Mouse (Mus musculus) embryonic facial prominence, embryonic 15.5 days (tissue): ENCODE measurements at regions not wholly inside any gene's neighbourhood (a gene's known extent, or its start where the extent isn't known, plus 50 kb on each side); places are given as distances from the start of the nearest gene placed in this dataset.

ENCODE experiments used
- ATAC-seq: fragments of 200-750 bp; cut with Nextera tagmentation; 2 replicates; pipeline ENCODE4 v1.8.0; 2017; ENCODE audit warnings: low read depth, moderate TSS enrichment; ENCODE audit not compliant: insufficient number of reproducible peaks, low FRiP score, low TSS enrichment
- H3K27ac ChIP-seq: fragments of 300-500 bp; sonication (generic); replicated peaks from 2 replicates; pipeline ENCODE4 v1.5.1; 2015; ENCODE audit warnings: mild to moderate bottlenecking, inconsistent platforms
- H3K27me3 ChIP-seq: fragments of 300-500 bp; sonication (generic); 2 replicates; pipeline ENCODE4 v1.6.1; 2015; ENCODE audit warnings: inconsistent platforms
- H3K36me3 ChIP-seq: fragments of 300-500 bp; sonication (generic); 2 replicates; pipeline ENCODE4 v1.6.1; 2015; ENCODE audit warnings: mild to moderate bottlenecking, inconsistent platforms
- H3K4me1 ChIP-seq: fragments of 300-500 bp; sonication (generic); 2 replicates; pipeline ENCODE4 v1.6.1; 2015; ENCODE audit warnings: inconsistent platforms
- H3K4me2 ChIP-seq: fragments of 300-500 bp; sonication (generic); replicated peaks from 2 replicates; pipeline ENCODE4 v1.6.1; 2015; ENCODE audit warnings: mild to moderate bottlenecking, inconsistent platforms
- H3K4me3 ChIP-seq: fragments of 300-500 bp; sonication (generic); replicated peaks from 2 replicates; pipeline ENCODE4 v1.5.1; 2015; ENCODE audit warnings: mild to moderate bottlenecking, inconsistent platforms
- H3K9ac ChIP-seq: fragments of 300-500 bp; sonication (generic); 2 replicates; pipeline ENCODE4 v1.6.1; 2015; ENCODE audit warnings: inconsistent platforms
- H3K9me3 ChIP-seq: fragments of 300-500 bp; sonication (generic); replicated peaks from 2 replicates; pipeline ENCODE4 v1.6.1; 2016; ENCODE audit warnings: inconsistent platforms
- WGBS: fragments of 180-500 bp; shearing (Covaris S2); methylation state at CpG from one replicate; pipeline ENCODE4 v1.1.7; 2015; 5-methylcytosine and 5-hydroxymethylcytosine counted together

DNA sequence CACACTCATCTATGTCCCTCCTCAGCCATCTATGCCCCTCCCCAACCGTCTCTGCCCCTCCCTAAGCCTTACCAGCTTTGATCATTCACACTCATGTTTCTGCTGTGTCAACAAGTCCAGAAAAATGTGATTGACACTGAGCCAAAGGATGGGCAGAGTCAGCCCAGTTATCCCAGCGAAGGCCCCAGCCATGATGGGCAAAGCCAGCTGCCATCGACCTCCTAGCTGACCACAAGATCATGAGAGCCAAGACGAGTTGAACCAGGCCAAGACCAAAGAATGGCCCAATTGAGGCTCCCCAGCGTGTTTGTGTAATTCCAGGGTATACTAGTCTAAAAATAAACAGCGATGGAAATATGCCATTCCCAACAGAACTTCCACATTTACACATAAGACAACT lies 174.4 kb downstream of the Rpl14 start:
- Histone ChIP-seq H3K4me1 (no peaks in the 10 kb centered on the region), H3K9ac (no peak overlapping the region), H3K4me2 (no peak overlapping the region), H3K27me3 (no peaks in the 10 kb centered on the region), H3K4me3 (no peak overlapping the region), H3K36me3 (no peaks in the 10 kb centered on the region), H3K9me3 (no peaks in the 10 kb centered on the region; the same call in 1 of the 2 replicates), H3K27ac (no peak overlapping the region)
- 79% methylated on average over 6 of the region's 6 CpGs for WGBS
- no peak; the same call in 1 of the 2 replicates for ATAC-seq

DNA sequence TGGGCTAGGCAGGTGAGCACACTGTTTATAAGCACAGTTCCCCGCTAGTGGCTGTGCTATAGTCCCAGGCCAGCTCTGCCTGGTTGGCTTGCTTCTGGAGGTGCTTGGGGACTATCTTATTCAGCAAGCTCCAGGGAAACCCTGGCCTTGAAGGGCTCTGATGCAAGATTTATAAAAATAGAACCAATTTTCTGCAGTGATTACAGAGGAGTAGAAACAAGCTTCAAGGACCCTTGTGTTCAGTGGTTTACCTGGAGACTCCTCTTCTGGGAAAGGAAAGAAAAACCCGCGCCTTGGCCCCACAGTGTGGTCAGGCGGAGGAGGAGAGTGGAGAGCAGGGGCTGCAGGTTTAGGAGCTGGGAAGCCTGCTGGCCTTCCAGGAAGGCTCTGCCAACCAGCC lies 178.2 kb upstream of the Ctnnb1 start:
- H3K4me3 ChIP-seq, result no peak overlapping the region
- H3K27ac ChIP-seq, result no peak overlapping the region
- H3K9ac ChIP-seq, result no peak overlapping the region
- no peaks in the 10 kb centered on the region for H3K4me1 ChIP-seq
- H3K36me3 ChIP-seq, result no peaks in the 10 kb centered on the region
- no peak for ATAC-seq
- no peaks in the 10 kb centered on the region for H3K27me3 ChIP-seq
- no peaks in the 10 kb centered on the region for H3K9me3 ChIP-seq
- whole genome bisulfite sequencing, result 85% methylated on average over 4 of the region's 4 CpGs
- H3K4me2 ChIP-seq, result no peak overlapping the region

DNA sequence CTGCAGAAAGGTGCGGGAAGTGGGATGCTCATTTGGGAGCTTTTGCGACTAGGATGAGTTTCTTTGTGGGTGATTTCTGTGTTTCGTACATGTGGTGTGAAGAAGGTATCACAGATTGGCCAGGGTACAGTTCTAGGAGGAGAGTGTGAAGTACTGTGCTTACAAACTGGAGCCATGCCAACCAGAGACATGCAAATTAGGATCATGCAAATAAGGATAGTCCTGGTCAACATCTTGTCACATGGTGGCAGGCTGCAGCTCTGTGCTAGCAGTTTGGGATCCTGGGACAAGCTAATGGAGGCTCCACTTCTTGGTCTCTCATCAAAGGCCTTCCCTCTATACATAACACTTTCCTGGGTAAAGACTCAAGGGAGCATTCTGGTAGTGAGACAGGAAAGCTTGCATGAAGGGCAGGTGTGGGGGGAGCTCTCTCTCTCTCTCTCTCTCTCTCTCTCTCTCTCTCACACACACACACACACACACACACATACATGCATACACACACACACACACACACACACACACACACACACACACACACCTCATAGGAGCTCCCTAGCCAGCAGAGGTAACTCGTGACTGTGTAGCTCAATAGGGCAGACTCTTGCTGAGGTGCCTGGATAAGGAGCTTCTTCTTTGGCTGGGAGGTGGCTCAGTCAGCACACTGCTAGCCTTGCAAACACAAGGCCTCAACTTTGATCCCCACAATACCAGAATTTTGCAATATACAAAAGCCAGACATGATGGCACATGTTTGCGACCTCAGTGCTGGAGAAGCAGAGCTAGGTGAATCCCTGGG lies 177.1 kb upstream of the Ctnnb1 start:
- no peak overlapping the region for H3K27ac ChIP-seq
- no peaks in the 10 kb centered on the region for H3K36me3 ChIP-seq
- H3K4me3 ChIP-seq, result no peak overlapping the region
- ATAC-seq, result no peak
- WGBS, result 84% methylated on average over 5 of the region's 5 CpGs
- no peaks in the 10 kb centered on the region for H3K9me3 ChIP-seq
- H3K4me1 ChIP-seq, result no peaks in the 10 kb centered on the region
- H3K4me2 ChIP-seq, result no peak overlapping the region
- H3K9ac ChIP-seq, result no peak overlapping the region
- no peaks in the 10 kb centered on the region for H3K27me3 ChIP-seq

DNA sequence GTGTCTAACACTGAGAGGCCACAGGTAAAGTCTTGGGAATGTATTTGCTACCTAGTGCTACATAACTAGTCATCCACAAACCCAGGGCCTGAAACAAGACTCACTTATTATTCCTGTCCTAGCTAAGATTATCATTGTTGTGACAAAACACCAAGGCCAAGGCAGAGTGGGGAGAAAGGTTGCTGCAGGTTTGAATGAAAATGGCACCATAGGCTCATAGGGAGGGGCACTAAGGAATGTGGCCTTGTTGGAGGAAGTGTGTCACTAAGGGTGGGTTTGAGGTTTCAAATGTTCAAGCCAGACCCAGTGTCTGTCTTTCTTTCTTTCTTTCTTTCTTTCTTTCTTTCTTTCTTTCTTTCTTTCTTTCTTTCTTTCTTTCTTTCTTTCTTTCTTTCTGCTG lies 174.9 kb upstream of the Ctnnb1 start:
- Histone ChIP-seq H3K27me3 (no peaks in the 10 kb centered on the region), H3K4me2 (no peak overlapping the region), H3K4me3 (no peak overlapping the region), H3K9ac (no peak overlapping the region), H3K4me1 (no peaks in the 10 kb centered on the region), H3K27ac (no peak overlapping the region), H3K36me3 (no peaks in the 10 kb centered on the region), H3K9me3 (no peaks in the 10 kb centered on the region)
- no peak for ATAC-seq

DNA sequence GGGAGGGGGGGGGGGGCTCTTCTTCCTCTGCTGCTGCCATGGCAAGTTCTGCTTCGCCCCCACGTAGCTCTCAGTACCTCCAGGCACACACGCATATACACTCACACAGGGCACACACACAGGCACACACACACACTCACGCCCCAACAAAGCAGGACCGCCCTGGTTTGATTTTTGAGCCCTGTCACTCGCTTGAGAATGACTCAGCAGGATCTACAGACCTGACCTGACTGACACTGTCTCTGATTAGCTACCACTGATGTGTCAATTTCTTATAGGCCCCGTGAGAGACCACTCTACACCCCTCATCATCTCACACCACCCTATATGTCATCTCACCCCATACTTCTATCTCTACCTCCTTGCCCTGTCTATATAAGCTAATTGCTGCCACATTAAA lies 173.5 kb upstream of the Ctnnb1 start:
- Histone ChIP-seq H3K9ac (no peak overlapping the region), H3K27me3 (no peaks in the 10 kb centered on the region), H3K4me2 (no peak overlapping the region), H3K4me1 (peaks cover 8% of the 10 kb centered on the region), H3K9me3 (no peaks in the 10 kb centered on the region), H3K27ac (no peak overlapping the region), H3K36me3 (no peaks in the 10 kb centered on the region), H3K4me3 (no peak overlapping the region)
- no peak for ATAC-seq
- 80% methylated on average over 7 of the region's 7 CpGs for WGBS

DNA sequence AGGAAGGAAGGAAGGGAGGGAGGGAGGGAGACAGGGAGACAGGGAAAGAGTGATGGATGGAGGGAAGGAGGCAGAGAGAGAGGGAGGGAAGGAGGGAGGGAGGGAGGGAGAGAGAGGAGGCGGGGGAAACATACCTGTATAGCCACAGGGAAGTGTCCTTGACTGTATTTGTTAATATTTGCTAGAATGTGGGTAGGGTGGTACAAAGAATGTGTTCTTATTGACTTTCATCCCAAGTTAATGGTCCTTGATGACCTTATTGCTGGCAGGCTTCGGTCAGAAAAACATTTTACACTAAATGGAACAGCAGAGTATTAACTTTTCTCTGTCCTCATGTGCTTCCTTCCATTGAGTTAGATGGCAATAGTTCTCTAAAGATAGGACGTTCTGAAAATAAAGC lies 171.0 kb upstream of the Ctnnb1 start:
- no peak overlapping the region for H3K9ac ChIP-seq
- no peaks in the 10 kb centered on the region for H3K36me3 ChIP-seq
- H3K9me3 ChIP-seq, result no peaks in the 10 kb centered on the region
- ATAC-seq, result no peak
- peaks cover 8% of the 10 kb centered on the region for H3K4me1 ChIP-seq
- no peak overlapping the region for H3K27ac ChIP-seq
- no peak overlapping the region for H3K4me3 ChIP-seq
- H3K4me2 ChIP-seq, result no peak overlapping the region
- no peaks in the 10 kb centered on the region for H3K27me3 ChIP-seq
- WGBS, result 90% methylated on average over 3 of the region's 3 CpGs

DNA sequence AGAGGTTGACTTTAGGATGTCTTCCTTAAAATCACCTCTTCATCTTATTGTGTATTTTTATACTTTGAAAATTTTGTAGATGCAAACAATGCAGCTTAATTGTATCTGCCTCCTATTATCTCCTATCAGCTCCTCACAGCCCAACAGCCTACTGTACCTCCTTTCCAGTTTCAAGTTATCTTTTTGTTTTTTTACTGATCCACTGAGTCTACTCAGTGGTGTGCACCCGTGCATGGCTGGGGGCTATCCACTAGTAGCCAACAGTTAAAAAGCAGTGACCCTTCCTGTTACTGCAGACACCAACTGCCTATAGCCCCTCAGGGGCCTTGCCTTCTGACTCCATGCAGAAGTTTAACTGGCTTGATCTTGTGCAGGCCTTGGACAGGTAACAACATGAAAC lies 170.4 kb upstream of the Ctnnb1 start:
- Histone ChIP-seq H3K9me3 (no peaks in the 10 kb centered on the region), H3K36me3 (no peaks in the 10 kb centered on the region), H3K4me3 (no peak overlapping the region), H3K4me2 (no peak overlapping the region), H3K27me3 (no peaks in the 10 kb centered on the region), H3K9ac (no peak overlapping the region), H3K4me1 (peaks cover 8% of the 10 kb centered on the region), H3K27ac (no peak overlapping the region)
- ATAC-seq, result no peak
- WGBS, result 67% methylated on average over 1 of the region's 1 CpGs

DNA sequence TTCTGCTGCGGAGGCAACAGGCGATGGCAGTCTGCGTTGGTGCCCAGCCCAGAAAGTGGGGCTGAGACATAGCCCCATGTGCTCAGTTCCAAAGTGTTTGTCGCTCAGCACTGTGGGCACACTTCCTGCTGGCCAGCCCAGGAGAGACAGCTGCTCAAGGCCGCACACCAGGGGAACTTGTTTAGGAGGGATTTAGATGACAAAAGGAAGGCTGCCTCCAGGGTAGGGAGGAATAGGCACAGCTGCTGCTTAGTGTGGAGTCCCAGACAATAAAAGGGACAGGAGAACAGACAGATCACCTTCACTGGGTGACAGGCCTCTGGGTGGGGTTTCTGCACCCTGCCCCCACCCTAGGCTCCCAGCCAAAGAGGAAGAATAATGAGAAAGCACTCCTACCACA lies 169.2 kb upstream of the Ctnnb1 start:
- H3K4me1 ChIP-seq, result peaks cover 12% of the 10 kb centered on the region
- no peaks in the 10 kb centered on the region for H3K36me3 ChIP-seq
- H3K4me2 ChIP-seq, result no peak overlapping the region
- peak; percentile 72 for ATAC-seq
- H3K9ac ChIP-seq, result no peak overlapping the region
- no peaks in the 10 kb centered on the region for H3K9me3 ChIP-seq
- H3K27ac ChIP-seq, result peak overlapping the region; percentile 71
- H3K27me3 ChIP-seq, result no peaks in the 10 kb centered on the region
- H3K4me3 ChIP-seq, result no peak overlapping the region
- 53% methylated on average over 5 of the region's 5 CpGs for WGBS

DNA sequence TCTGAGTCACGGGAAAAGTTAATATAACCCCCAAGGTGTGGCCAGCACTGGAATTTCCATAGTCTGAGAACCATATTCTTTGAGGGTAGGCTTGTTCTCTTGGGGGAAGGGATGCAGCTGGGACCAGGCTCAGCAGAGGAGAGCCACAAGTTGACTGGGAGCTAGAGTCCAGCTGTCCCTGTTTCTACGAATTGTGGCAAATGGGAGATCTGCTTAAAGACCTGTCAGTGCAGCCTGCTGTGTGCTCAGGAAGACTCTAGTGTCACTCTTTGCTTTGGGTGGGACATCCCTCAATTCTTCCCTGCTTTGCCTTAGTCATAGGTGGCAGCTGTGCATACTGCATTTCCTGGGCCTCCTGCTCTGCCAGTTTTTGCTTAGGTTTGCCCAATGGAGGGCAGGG lies 165.2 kb upstream of the Ctnnb1 start:
- no peak overlapping the region for H3K27ac ChIP-seq
- no peak overlapping the region for H3K4me2 ChIP-seq
- 79% methylated on average over 2 of the region's 2 CpGs for WGBS
- no peak overlapping the region for H3K9ac ChIP-seq
- no peak overlapping the region for H3K4me3 ChIP-seq
- ATAC-seq, result no peak
- peaks cover 13% of the 10 kb centered on the region for H3K4me1 ChIP-seq
- no peaks in the 10 kb centered on the region for H3K27me3 ChIP-seq
- H3K36me3 ChIP-seq, result no peaks in the 10 kb centered on the region
- H3K9me3 ChIP-seq, result no peaks in the 10 kb centered on the region

DNA sequence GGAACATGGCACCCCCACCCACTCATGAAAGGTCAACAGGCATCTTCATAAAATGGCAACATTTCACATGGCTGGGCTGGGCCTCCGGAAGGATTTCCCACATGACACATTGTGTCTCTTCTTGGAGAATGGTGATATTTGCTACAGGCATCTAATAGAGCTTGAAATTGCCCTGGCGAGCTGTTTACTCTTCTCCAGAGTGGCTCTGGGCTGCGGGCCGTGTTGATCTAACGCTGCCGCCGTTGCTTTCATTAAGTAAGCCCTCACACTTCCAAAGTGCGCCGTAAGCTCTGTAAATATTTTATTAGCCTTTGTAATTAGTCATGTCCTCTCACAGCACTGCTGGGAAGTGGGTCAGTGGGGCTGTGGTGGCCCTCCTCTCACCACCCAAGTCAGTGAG lies 164.4 kb upstream of the Ctnnb1 start:
- H3K27me3 ChIP-seq, result no peaks in the 10 kb centered on the region

DNA sequence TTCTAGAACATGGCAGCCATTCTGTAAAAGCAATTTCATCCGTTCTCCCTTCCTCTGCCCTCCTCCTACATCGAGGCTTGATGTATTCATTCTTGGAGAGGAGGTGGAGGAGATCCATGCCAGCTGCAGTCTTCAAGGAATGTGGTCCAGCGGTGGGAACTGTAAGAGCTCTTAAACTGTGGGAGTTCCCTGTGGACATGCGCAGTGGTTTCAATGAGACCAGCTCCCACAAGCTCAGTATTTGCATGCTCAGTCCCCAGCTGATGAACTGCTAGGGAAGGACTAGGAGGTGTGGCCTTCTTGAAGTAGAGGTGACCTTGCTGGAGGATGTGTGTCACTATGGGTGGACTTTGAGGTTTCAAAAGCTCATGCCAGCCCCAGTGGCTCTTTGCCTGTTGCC lies 163.7 kb upstream of the Ctnnb1 start:
- 59% methylated on average over 4 of the region's 4 CpGs for WGBS
- Histone ChIP-seq H3K4me2 (no peak overlapping the region), H3K36me3 (no peaks in the 10 kb centered on the region), H3K9ac (no peak overlapping the region), H3K27ac (no peak overlapping the region), H3K4me3 (no peak overlapping the region), H3K9me3 (no peaks in the 10 kb centered on the region), H3K27me3 (no peaks in the 10 kb centered on the region), H3K4me1 (peaks cover 20% of the 10 kb centered on the region)
- ATAC-seq, result no peak

More for the DNA sequence above, 164.4 kb upstream of the Ctnnb1 start:
- H3K9me3 ChIP-seq, result no peaks in the 10 kb centered on the region
- no peaks in the 10 kb centered on the region for H3K36me3 ChIP-seq
- no peak overlapping the region for H3K4me3 ChIP-seq
- H3K27ac ChIP-seq, result no peak overlapping the region
- ATAC-seq, result no peak
- WGBS, result 79% methylated on average over 9 of the region's 9 CpGs
- peaks cover 20% of the 10 kb centered on the region for H3K4me1 ChIP-seq
- no peak overlapping the region for H3K4me2 ChIP-seq
- no peak overlapping the region for H3K9ac ChIP-seq

DNA sequence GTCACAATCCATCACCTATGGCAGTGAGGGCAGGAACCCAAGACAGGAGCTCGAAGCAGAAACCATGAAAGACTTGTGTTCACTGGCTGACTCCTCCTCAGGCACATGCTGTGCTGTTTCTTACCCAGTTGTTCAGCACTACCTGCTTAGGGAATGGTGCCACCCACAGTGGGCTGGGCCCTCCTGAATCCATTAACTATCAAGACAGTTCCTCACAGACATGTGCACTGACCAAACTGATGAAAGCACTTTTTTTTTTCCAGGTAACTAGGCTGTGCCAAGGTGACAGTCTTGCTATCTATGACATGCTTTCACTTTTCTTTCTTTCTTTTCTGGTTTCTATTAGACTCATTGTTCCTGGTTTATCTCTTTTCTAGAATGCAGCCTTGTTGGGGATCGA lies 162.1 kb upstream of the Ctnnb1 start:
- WGBS, result 77% methylated on average over 2 of the region's 2 CpGs
- Histone ChIP-seq H3K9ac (no peak overlapping the region), H3K27me3 (no peaks in the 10 kb centered on the region), H3K4me3 (no peak overlapping the region), H3K36me3 (no peaks in the 10 kb centered on the region), H3K4me1 (peaks cover 22% of the 10 kb centered on the region), H3K4me2 (no peak overlapping the region), H3K27ac (no peak overlapping the region), H3K9me3 (no peaks in the 10 kb centered on the region)
- ATAC-seq, result no peak
